Mouse (Mus musculus): ENCODE data around the gene Zfp282. TPM values are rescaled to one million over a fixed set of nuclear protein-coding genes. Genes with fewer than 3 reads are reported as not detected.

The Zfp282 gene
- polyA plus RNA-seq, 1 experiment from 2014 or later, result 9.6 TPM

- Histone ChIP-seq H3K9ac (replicated peaks; ENCODE audit: low read depth) (no peak overlapping the region), H3K4me3 (ENCODE audit: low read depth, low read length) (no peak overlapping the region), H3K9me3 (ENCODE audit: low read length) (no peaks in the 10 kb centered on the region), H3K4me2 (replicated peaks; ENCODE audit: low read depth, low read length) (no peak overlapping the region), H3K27me3 (replicated peaks; ENCODE audit: insufficient read depth, low read length) (no peaks in the 10 kb centered on the region), H3K36me3 (ENCODE audit: insufficient read depth, low read length) (no peaks in the 10 kb centered on the region), H3K27ac (ENCODE audit: low read length) (no peak overlapping the region), H3K4me1 (ENCODE audit: insufficient read depth, low read depth, low read length) (no peaks in the 10 kb centered on the region)
- ATAC-seq (no peak), DNase-seq (ENCODE audit: low spot score) (no peak)
- WGBS, result 91% methylated on average over 5 of the region's 5 CpGs
- TF ChIP-seq EP300 (IDR thresholded peaks at IDR 0.05) (no peak), CTCF (IDR thresholded peaks at IDR 0.05) (no peak)
These were observed 4.7 kb upstream of the Zfp282 start for GRCm38 (mm10) chr6:47872266-47872665.

- H3K9ac ChIP-seq (replicated peaks; ENCODE audit: low read depth), result peak overlapping the region; percentile 95
- peaks cover 14% of the 10 kb centered on the region; the same call in 1 of the 2 replicates for H3K4me1 ChIP-seq (ENCODE audit: insufficient read depth, low read depth, low read length)
- H3K4me2 ChIP-seq (replicated peaks; ENCODE audit: low read depth, low read length), result peak overlapping the region; percentile 76
- H3K27ac ChIP-seq (ENCODE audit: low read length), result peak overlapping the region; percentile 95
- ATAC-seq, result peak; percentile 98
- no peak; the same call in 1 of the 2 replicates for TF ChIP-seq EP300 (IDR thresholded peaks at IDR 0.05)
- peak; percentile 82 for TF ChIP-seq CTCF (IDR thresholded peaks at IDR 0.05)
- DNase-seq (ENCODE audit: low spot score), result peak; percentile 97
- peaks cover 8% of the 10 kb centered on the region; the same call in 1 of the 2 replicates for H3K36me3 ChIP-seq (ENCODE audit: insufficient read depth, low read length)
- H3K27me3 ChIP-seq (replicated peaks; ENCODE audit: insufficient read depth, low read length), result no peaks in the 10 kb centered on the region
- peak overlapping the region; percentile 92 for H3K4me3 ChIP-seq (ENCODE audit: low read depth, low read length)
- 1% methylated on average over 63 of the region's 71 CpGs for WGBS
- H3K9me3 ChIP-seq (ENCODE audit: low read length), result no peaks in the 10 kb centered on the region
These were observed 593 bp downstream of the Zfp282 start for GRCm38 (mm10) chr6:47877461-47878132.

GRCm38 (mm10) chr6:47878133-47878514 is 1.1 kb downstream of the Zfp282 start:
- H3K4me2 ChIP-seq (replicated peaks; ENCODE audit: low read depth, low read length), result peak overlapping the region; percentile 76
- 0% methylated on average over 11 of the region's 11 CpGs for whole genome bisulfite sequencing
- H3K27me3 ChIP-seq (replicated peaks; ENCODE audit: insufficient read depth, low read length), result no peaks in the 10 kb centered on the region
- no peak for TF ChIP-seq CTCF (IDR thresholded peaks at IDR 0.05)
- no peak for TF ChIP-seq EP300 (IDR thresholded peaks at IDR 0.05)
- peaks cover 8% of the 10 kb centered on the region; the same call in 1 of the 2 replicates for H3K36me3 ChIP-seq (ENCODE audit: insufficient read depth, low read length)
- no peak for DNase-seq (ENCODE audit: low spot score)
- H3K9me3 ChIP-seq (ENCODE audit: low read length), result no peaks in the 10 kb centered on the region
- peak overlapping the region; percentile 92 for H3K4me3 ChIP-seq (ENCODE audit: low read depth, low read length)
- H3K9ac ChIP-seq (replicated peaks; ENCODE audit: low read depth), result peak overlapping the region; percentile 95
- H3K27ac ChIP-seq (ENCODE audit: low read length), result peak overlapping the region; percentile 95
- peaks cover 14% of the 10 kb centered on the region; the same call in 1 of the 2 replicates for H3K4me1 ChIP-seq (ENCODE audit: insufficient read depth, low read depth, low read length)
- no peak for ATAC-seq

GRCm38 (mm10) chr6:47878593-47878992 is 1.6 kb downstream of the Zfp282 start:
- H3K36me3 ChIP-seq (ENCODE audit: insufficient read depth, low read length), result peaks cover 11% of the 10 kb centered on the region; the same call in 1 of the 2 replicates
- ATAC-seq (no peak), DNase-seq (ENCODE audit: low spot score) (no peak)
- H3K27ac ChIP-seq (ENCODE audit: low read length), result peak overlapping the region; percentile 95
- peak overlapping the region; percentile 95 for H3K9ac ChIP-seq (replicated peaks; ENCODE audit: low read depth)
- WGBS, result 37% methylated on average over 3 of the region's 3 CpGs
- peak overlapping the region; percentile 92 for H3K4me3 ChIP-seq (ENCODE audit: low read depth, low read length)
- TF ChIP-seq EP300 (IDR thresholded peaks at IDR 0.05) (no peak), CTCF (IDR thresholded peaks at IDR 0.05) (no peak)
- H3K27me3 ChIP-seq (replicated peaks; ENCODE audit: insufficient read depth, low read length), result no peaks in the 10 kb centered on the region
- H3K9me3 ChIP-seq (ENCODE audit: low read length), result no peaks in the 10 kb centered on the region
- H3K4me2 ChIP-seq (replicated peaks; ENCODE audit: low read depth, low read length), result peak overlapping the region; percentile 76
- peaks cover 14% of the 10 kb centered on the region; the same call in 1 of the 2 replicates for H3K4me1 ChIP-seq (ENCODE audit: insufficient read depth, low read depth, low read length)

GRCm38 (mm10) chr6:47879049-47879716 is 2.2 kb downstream of the Zfp282 start:
- ATAC-seq (no peak), DNase-seq (ENCODE audit: low spot score) (no peak)
- no peak overlapping the region for H3K4me3 ChIP-seq (ENCODE audit: low read depth, low read length)
- no peaks in the 10 kb centered on the region for H3K9me3 ChIP-seq (ENCODE audit: low read length)
- 39% methylated on average over 4 of the region's 4 CpGs for WGBS
- peak overlapping the region; percentile 76 for H3K4me2 ChIP-seq (replicated peaks; ENCODE audit: low read depth, low read length)
- H3K27me3 ChIP-seq (replicated peaks; ENCODE audit: insufficient read depth, low read length), result no peaks in the 10 kb centered on the region
- H3K36me3 ChIP-seq (ENCODE audit: insufficient read depth, low read length), result peaks cover 17% of the 10 kb centered on the region; the same call in 1 of the 2 replicates
- no peak overlapping the region for H3K27ac ChIP-seq (ENCODE audit: low read length)
- H3K9ac ChIP-seq (replicated peaks; ENCODE audit: low read depth), result peak overlapping the region; percentile 95; the same call in 1 of the 2 replicates
- no peak for TF ChIP-seq CTCF (IDR thresholded peaks at IDR 0.05)
- TF ChIP-seq EP300 (IDR thresholded peaks at IDR 0.05), result no peak
- H3K4me1 ChIP-seq (ENCODE audit: insufficient read depth, low read depth, low read length), result peaks cover 14% of the 10 kb centered on the region; the same call in 1 of the 2 replicates

GRCm38 (mm10) chr6:47880166-47880565 is 3.2 kb downstream of the Zfp282 start:
- no peak for TF ChIP-seq CTCF (IDR thresholded peaks at IDR 0.05)
- TF ChIP-seq EP300 (IDR thresholded peaks at IDR 0.05), result no peak
- peaks cover 14% of the 10 kb centered on the region; the same call in 1 of the 2 replicates for H3K4me1 ChIP-seq (ENCODE audit: insufficient read depth, low read depth, low read length)
- H3K4me2 ChIP-seq (replicated peaks; ENCODE audit: low read depth, low read length), result no peak overlapping the region
- no peaks in the 10 kb centered on the region for H3K27me3 ChIP-seq (replicated peaks; ENCODE audit: insufficient read depth, low read length)
- DNase-seq (ENCODE audit: low spot score), result no peak
- peaks cover 22% of the 10 kb centered on the region; the same call in 1 of the 2 replicates for H3K36me3 ChIP-seq (ENCODE audit: insufficient read depth, low read length)
- no peak for ATAC-seq
- no peak overlapping the region for H3K4me3 ChIP-seq (ENCODE audit: low read depth, low read length)
- no peaks in the 10 kb centered on the region for H3K9me3 ChIP-seq (ENCODE audit: low read length)
- 85% methylated on average over 10 of the region's 10 CpGs for WGBS
- no peak overlapping the region for H3K27ac ChIP-seq (ENCODE audit: low read length)
- H3K9ac ChIP-seq (replicated peaks; ENCODE audit: low read depth), result no peak overlapping the region
